9 mouse cellular contexts compared by ENCODE assay signal in the genomic region with DNA sequence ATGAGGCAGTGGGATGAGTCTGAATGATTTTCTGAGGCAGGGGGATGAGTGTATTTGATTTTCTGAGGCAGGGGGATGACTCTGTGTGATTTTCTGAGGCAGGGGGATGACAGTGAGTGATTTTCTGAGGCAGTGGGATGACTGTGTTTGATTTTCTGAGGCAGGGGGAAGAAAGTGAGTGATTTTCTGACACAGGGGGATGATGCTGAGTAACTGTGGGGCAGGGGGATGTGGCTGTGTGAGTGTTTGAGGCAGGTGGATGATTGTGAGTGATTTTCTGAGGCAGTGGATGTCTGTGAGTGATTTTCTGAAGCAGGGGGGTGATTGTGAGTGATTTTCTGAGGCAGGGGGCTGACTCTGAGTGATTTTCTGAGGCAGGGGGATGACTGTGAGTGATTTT. TPM values are rescaled to one million over a fixed set of nuclear protein-coding genes. Genes with fewer than 3 reads are reported as not detected.
DNase-seq lines count a peak whose midpoint lies in the region; ATAC-seq and TF ChIP-seq lines count a peak whose summit lies in the region.
"Not testable (repeated sequence)": the region's sequence is repeated elsewhere in the genome, so short reads cannot be mapped to it uniquely, and the experiment has no call there.
"Had no signal": no experiment of that assay in that cellular context is flagged by ENCODE, and none has a peak within 500 bp of the region (broad histone marks: within the 10 kb centered on the region; RNA-seq: fewer than 3 reads in every experiment).

No protein-coding gene starts in this region.

- ATAC-seq in limb, embryonic 14.5 days (ENCODE audit: low FRiP score, low read depth), result not testable (repeated sequence)
- peak; percentile 38; the same call in 1 of the 2 replicates for ATAC-seq in midbrain, embryonic 14.5 days (ENCODE audit: low FRiP score, low TSS enrichment)

- not testable (repeated sequence) for H3K4me3 ChIP-seq in limb, embryonic 14.5 days (replicated peaks; ENCODE audit: low read length); midbrain, embryonic 14.5 days (replicated peaks; ENCODE audit: low read depth, low read length)

- not testable (repeated sequence) for H3K27me3 ChIP-seq in limb, embryonic 14.5 days (ENCODE audit: control insufficient read depth, insufficient read depth, low read length); midbrain, embryonic 14.5 days (ENCODE audit: control insufficient read depth, insufficient read depth, low read length)

- not testable (repeated sequence) for H3K9ac ChIP-seq in limb, embryonic 14.5 days (ENCODE audit: low read depth, low read length, severe bottlenecking); midbrain, embryonic 14.5 days (replicated peaks; ENCODE audit: low read length)

- H3K9me3 ChIP-seq in limb, embryonic 14.5 days (ENCODE audit: control insufficient read depth, low read length), result peaks cover 24% of the 10 kb centered on the region
- peaks cover 18% of the 10 kb centered on the region for H3K9me3 ChIP-seq in midbrain, embryonic 14.5 days (ENCODE audit: control insufficient read depth, low read length)

- H3K4me1 ChIP-seq in limb, embryonic 14.5 days (ENCODE audit: control insufficient read depth, insufficient read depth, low read length); midbrain, embryonic 14.5 days (ENCODE audit: control insufficient read depth, insufficient read depth, low read length): not testable (repeated sequence)

- TF ChIP-seq POLR2A in limb, embryonic 14.5 days (IDR thresholded peaks at IDR 0.05; ENCODE audit: borderline replicate concordance, extremely low read depth, insufficient read depth, insufficient read length), result not testable (repeated sequence)

- H3K4me2 ChIP-seq in limb, embryonic 14.5 days (replicated peaks; ENCODE audit: low read depth, low read length, severe bottlenecking); midbrain, embryonic 14.5 days (ENCODE audit: low read length): not testable (repeated sequence)

- DNase-seq in Muller cell, postnatal 12 days (ENCODE audit: inconsistent ontology term), result peak; percentile 32
- peak; percentile 23 for DNase-seq in cerebellum, adult 9-11 months
- peak; percentile 45 for DNase-seq in gastrocnemius, adult 18-20 months (ENCODE audit: low spot score)
- peak; percentile 73 for DNase-seq in hindlimb bud, embryonic 11.5 days (ENCODE audit: extremely low spot score, low read depth, low spot score)
- peak; percentile 74 for DNase-seq in limb, embryonic 14.5 days (ENCODE audit: low spot score)
- peak; percentile 74 for DNase-seq in midbrain, embryonic 14.5 days
- peak; percentile 32 for DNase-seq in right cerebral cortex, postnatal 4 days
- DNase-seq in urinary bladder, postnatal 10 days (ENCODE audit: low spot score), result peak; percentile 88

- not testable (repeated sequence) for H3K27ac ChIP-seq in limb, embryonic 14.5 days (replicated peaks; ENCODE audit: low read depth, low read length); midbrain, embryonic 14.5 days (replicated peaks; ENCODE audit: low read depth, low read length)

- H3K36me3 ChIP-seq in limb, embryonic 14.5 days (ENCODE audit: control insufficient read depth, insufficient read depth, low read length); midbrain, embryonic 14.5 days (ENCODE audit: control insufficient read depth, insufficient read depth, low read length): not testable (repeated sequence)

RNA-seq across cellular contexts. Expression of a gene that starts 23.5 kb away (rescaled TPM):
- total RNA-seq in gastrocnemius, adult 18-20 months (2021), result under 1 TPM; 0.48 to 0.71 TPM
- polyA plus RNA-seq in limb, embryonic 14.5 days (2012; rRNA removed), result 0.18 and 0.23 TPM in 2 replicates
- 0.07 TPM in 1 of 2 replicates, not detected in the other for polyA plus RNA-seq in limb, embryonic 14.5 days (2014; fragmentation: Nextera tagmentation; extraction: Ambion mirVana)
- 0.22 and 0.43 TPM in 2 replicates for polyA plus RNA-seq in midbrain, embryonic 14.5 days (2014; fragmentation: Nextera tagmentation; extraction: Ambion mirVana)
- polyA plus RNA-seq: heart, embryonic 15.5 days had no signal

Comparison
In these comparisons a context has a peak if more than half of its experiments do, and no peak if none do; other contexts are left out.
1. DNase-seq: peak in every context shown above with its lines; median percentile 88 in urinary bladder, postnatal 10 days; 74 in limb, embryonic 14.5 days; 74 in midbrain, embryonic 14.5 days; 73 in hindlimb bud, embryonic 11.5 days; 45 in gastrocnemius, adult 18-20 months; 32 in Muller cell, postnatal 12 days; 32 in right cerebral cortex, postnatal 4 days; 23 in cerebellum, adult 9-11 months.